Mouse (Mus musculus) hindbrain, embryonic 15.5 days (tissue): ENCODE results near the gene Tbc1d30. TPM values are rescaled to one million over a fixed set of nuclear protein-coding genes. Genes with fewer than 3 reads are reported as not detected.
A peak's percentile ranks its signal among the peaks of the same experiment; 100 is the strongest.
"Not testable (repeated sequence)": the region's sequence is repeated elsewhere in the genome, so short reads cannot be mapped to it uniquely, and the experiment has no call there.

ENCODE experiments used
- ATAC-seq: fragments of 200-750 bp; cut with Nextera tagmentation; 2 replicates; pipeline ENCODE4 v1.8.0; 2017; ENCODE audit warnings: low read depth, moderate number of reproducible peaks, moderate TSS enrichment; ENCODE audit not compliant: low FRiP score
- H3K27ac ChIP-seq: fragments of 300-500 bp; sonication (generic); replicated peaks from 2 replicates; pipeline ENCODE4 v1.5.1; 2015; ENCODE audit warnings: mild to moderate bottlenecking, inconsistent platforms
- H3K27me3 ChIP-seq: fragments of 300-500 bp; sonication (generic); 2 replicates; pipeline ENCODE4 v1.6.1; 2015; ENCODE audit warnings: control low read depth, inconsistent platforms
- H3K36me3 ChIP-seq: fragments of 300-500 bp; sonication (generic); 2 replicates; pipeline ENCODE4 v1.6.1; 2015; ENCODE audit warnings: control low read depth, inconsistent platforms
- H3K4me1 ChIP-seq: fragments of 300-500 bp; sonication (generic); replicated peaks from 2 replicates; pipeline ENCODE4 v1.6.1; 2015; ENCODE audit warnings: control low read depth, inconsistent platforms
- H3K4me2 ChIP-seq: fragments of 300-500 bp; sonication (generic); 2 replicates; pipeline ENCODE4 v1.6.1; 2015; ENCODE audit warnings: moderate library complexity, mild to moderate bottlenecking, inconsistent platforms
- H3K4me3 ChIP-seq: fragments of 300-500 bp; sonication (generic); 2 replicates; pipeline ENCODE4 v1.5.1; 2015; ENCODE audit warnings: mild to moderate bottlenecking, inconsistent platforms
- H3K9ac ChIP-seq: fragments of 300-500 bp; sonication (generic); 2 replicates; pipeline ENCODE4 v1.6.1; 2015; ENCODE audit warnings: inconsistent platforms
- H3K9me3 ChIP-seq: fragments of 300-500 bp; sonication (generic); 2 replicates; pipeline ENCODE4 v1.6.1; 2016; ENCODE audit warnings: control low read depth, inconsistent platforms
- WGBS: fragments of 180-500 bp; shearing (Covaris S2); methylation state at CpG from one replicate; pipeline ENCODE4 v1.1.7; 2015; 5-methylcytosine and 5-hydroxymethylcytosine counted together
- polyA plus RNA-seq: library from polyadenylated mRNA; unstranded; fragments of >200 nt; fragmentation: Nextera tagmentation; extraction: Ambion mirVana; gene quantifications from 2 replicates; pipeline ENCODE4 v1.2.1, GENCODE M21; 2015

The Tbc1d30 gene
- polyA plus RNA-seq, 1 experiment from 2014 or later, result 17.3 TPM

DNA sequence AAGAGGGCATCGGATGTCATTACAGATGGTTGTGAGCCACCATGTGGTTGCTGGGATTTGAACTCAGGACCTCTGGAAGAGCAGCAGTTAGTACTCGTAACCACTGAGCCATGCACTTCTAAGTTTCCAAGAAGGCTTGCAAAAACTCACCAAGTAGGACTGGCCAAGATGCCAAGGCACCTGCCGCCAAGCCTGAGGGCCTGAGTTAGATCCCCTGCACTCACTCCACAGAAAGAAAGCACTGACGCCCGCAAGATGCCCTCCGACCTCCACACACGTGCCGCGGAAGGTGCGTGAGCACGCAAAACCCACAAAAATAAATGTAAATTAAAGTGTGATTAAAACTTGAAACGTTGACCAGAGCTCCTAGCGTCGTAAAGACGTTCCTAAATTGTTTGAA lies 13.2 kb upstream of the Tbc1d30 start:
- ATAC-seq, result peak; percentile 12; the same call in 1 of the 2 replicates
- peak overlapping the region; percentile 72 for H3K4me2 ChIP-seq
- no peaks in the 10 kb centered on the region for H3K36me3 ChIP-seq
- H3K9ac ChIP-seq, result peak overlapping the region; percentile 93
- peaks cover 31% of the 10 kb centered on the region for H3K4me1 ChIP-seq
- no peaks in the 10 kb centered on the region for H3K27me3 ChIP-seq
- no peaks in the 10 kb centered on the region for H3K9me3 ChIP-seq
- H3K27ac ChIP-seq, result peak overlapping the region; percentile 81; the same call in 1 of the 2 replicates
- peak overlapping the region; percentile 98 for H3K4me3 ChIP-seq
- WGBS, result 24% methylated on average over 15 of the region's 15 CpGs

DNA sequence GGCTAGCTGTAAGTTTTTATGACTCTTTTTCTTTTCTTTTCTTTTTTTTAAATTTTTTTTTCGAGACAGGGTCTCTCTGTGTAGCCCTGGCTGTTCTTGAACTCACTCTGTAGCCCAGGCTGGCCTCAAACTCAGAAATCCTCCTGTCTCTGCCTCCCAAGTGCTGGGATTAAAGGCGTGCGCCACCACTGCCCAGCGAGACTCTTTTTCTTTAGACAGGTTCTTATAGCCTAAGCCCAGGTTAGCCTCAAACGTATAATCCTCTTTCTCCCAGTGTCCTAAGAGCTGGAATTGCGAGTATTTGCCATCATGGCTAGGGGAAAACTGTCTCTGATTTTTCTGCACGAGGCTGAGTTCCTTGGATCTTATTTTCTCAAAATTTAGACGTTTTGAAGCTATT lies 12.1 kb upstream of the Tbc1d30 start:
- WGBS, result 83% methylated on average over 8 of the region's 8 CpGs
- Histone ChIP-seq H3K4me1 (peaks cover 27% of the 10 kb centered on the region), H3K36me3 (no peaks in the 10 kb centered on the region), H3K9me3 (no peaks in the 10 kb centered on the region), H3K4me3 (no peak overlapping the region), H3K9ac (no peak overlapping the region), H3K27ac (no peak overlapping the region), H3K27me3 (no peaks in the 10 kb centered on the region), H3K4me2 (no peak overlapping the region)
- no peak for ATAC-seq

DNA sequence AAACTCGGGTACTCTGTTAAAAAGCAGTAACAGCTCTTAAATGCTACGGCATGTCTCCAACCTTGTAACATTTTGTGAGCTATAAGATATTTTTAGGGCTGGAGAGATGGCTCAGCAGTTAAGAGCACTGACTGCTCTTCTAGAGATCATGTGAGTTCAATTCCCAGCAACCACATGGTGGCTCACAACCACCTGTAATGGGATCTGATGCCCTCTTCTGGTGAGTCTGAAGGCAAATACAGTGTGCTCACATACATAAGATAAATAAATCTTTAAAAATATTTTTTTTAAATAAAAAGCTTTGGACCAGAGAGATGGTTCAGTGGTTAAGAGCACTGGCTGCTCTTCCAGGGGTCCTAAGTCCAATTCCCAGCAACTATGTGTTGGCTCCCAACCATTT lies 9.3 kb upstream of the Tbc1d30 start:
- Histone ChIP-seq H3K27me3 (no peaks in the 10 kb centered on the region), H3K4me3 (no peak overlapping the region), H3K9ac (no peak overlapping the region), H3K4me2 (no peak overlapping the region), H3K4me1 (peaks cover 6% of the 10 kb centered on the region), H3K9me3 (no peaks in the 10 kb centered on the region), H3K36me3 (no peaks in the 10 kb centered on the region), H3K27ac (no peak overlapping the region)
- no peak for ATAC-seq
- 92% methylated on average over 2 of the region's 2 CpGs for WGBS

DNA sequence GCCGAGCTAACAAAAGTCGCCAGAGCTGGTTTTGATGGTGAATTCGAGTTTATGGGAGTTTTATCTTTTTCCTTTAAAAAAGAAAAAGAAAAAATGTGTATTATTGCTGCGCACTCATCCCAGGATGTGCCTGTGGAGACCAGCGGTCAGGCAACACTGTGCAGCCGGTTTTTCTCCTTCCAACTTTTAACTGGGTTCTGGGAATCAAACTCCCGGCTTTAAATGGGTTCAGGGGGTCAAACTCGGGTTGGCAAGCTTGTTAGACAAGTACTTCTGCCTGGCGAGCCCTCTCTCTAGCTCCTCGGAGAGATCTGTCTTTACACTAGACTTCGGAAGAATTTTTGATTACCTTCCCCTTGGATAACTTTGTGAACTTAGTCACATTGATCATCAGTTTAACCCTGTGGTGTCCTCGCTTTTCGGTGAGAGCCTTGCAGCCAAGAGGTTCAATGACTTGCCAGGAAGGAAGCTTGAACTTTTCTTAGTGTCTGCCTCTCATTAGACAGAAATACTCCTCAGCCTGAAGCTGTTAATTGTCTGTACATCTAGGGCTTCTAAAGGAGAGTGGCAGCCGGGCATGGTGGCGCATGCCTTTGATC lies 713 bp upstream of the Tbc1d30 start:
- H3K27ac ChIP-seq, result no peak overlapping the region
- 37% methylated on average over 15 of the region's 15 CpGs for WGBS
- no peaks in the 10 kb centered on the region for H3K9me3 ChIP-seq
- H3K27me3 ChIP-seq, result peaks cover 41% of the 10 kb centered on the region
- peaks cover 17% of the 10 kb centered on the region for H3K4me1 ChIP-seq
- H3K4me3 ChIP-seq, result peak overlapping the region; percentile 45
- H3K9ac ChIP-seq, result no peak overlapping the region
- H3K36me3 ChIP-seq, result no peaks in the 10 kb centered on the region
- no peak for ATAC-seq
- peak overlapping the region; percentile 89 for H3K4me2 ChIP-seq

DNA sequence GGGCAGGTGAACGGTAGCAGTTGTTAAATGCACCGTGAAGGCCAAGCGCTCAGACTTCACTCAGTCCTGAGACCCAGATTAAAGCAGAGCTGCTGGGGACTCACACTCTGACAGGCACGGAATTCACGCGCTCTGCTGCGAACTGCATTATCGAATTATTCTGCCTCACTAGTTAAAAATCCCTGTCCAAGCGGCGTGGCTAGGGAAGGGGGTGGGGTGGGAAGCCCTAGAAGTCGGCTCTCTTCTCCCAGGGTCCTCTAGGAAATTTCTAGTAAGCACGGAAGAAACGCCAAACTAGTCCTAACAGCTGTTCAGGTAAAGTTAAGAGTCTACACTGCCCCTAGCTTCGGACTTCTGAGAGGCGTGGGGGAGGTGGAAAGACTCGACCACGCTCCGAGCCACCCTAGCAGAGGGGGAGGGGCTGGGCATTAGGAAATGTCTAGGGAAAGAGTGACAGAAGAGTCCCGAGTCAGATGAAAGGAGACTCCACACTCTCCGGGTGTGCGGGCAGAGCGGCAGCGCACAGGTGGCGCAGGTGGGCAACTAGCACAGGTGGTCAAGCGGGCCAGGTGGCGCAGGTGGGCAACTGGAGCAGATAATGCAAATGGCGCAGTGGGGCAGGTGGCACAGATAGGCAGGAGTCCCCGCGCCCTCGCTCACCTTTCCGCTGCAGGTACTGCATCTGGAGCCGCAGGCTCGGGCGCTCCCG lies 567 bp downstream of the Tbc1d30 start:
- under 1% methylated on average over 35 of the region's 35 CpGs for whole genome bisulfite sequencing
- Histone ChIP-seq H3K4me3 (peak overlapping the region; percentile 45), H3K27ac (no peak overlapping the region), H3K9me3 (no peaks in the 10 kb centered on the region), H3K27me3 (peaks cover 41% of the 10 kb centered on the region), H3K4me2 (peak overlapping the region; percentile 89), H3K36me3 (no peaks in the 10 kb centered on the region), H3K9ac (peak overlapping the region; percentile 30; the same call in 1 of the 2 replicates), H3K4me1 (peaks cover 17% of the 10 kb centered on the region)
- peak; percentile 72; the same call in 1 of the 2 replicates for ATAC-seq

DNA sequence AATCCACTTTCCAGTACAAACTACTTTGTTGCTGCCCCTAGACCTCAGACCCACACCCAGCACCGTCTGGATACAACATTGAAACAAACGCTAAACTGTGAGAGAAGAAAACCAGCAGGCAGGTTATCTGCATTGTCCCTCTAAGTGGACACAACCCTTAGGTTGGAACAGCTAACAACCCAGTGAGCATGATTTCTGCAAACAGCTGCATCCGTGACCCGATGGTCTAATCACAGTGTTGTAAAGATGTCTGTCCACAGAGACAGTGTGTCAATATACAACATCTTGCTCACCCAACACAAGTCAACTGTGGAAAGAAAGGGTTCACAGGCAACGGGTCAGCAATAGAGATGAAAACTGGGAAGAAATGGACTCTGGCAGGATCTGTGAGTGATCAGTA lies 1.8 kb downstream of the Tbc1d30 start:
- H3K4me1 ChIP-seq, result peaks cover 17% of the 10 kb centered on the region
- H3K4me3 ChIP-seq, result no peak overlapping the region
- 55% methylated on average over 5 of the region's 5 CpGs for WGBS
- H3K9ac ChIP-seq, result no peak overlapping the region
- no peak overlapping the region for H3K27ac ChIP-seq
- no peak for ATAC-seq
- no peak overlapping the region for H3K4me2 ChIP-seq
- H3K36me3 ChIP-seq, result no peaks in the 10 kb centered on the region
- peaks cover 41% of the 10 kb centered on the region for H3K27me3 ChIP-seq
- H3K9me3 ChIP-seq, result no peaks in the 10 kb centered on the region

DNA sequence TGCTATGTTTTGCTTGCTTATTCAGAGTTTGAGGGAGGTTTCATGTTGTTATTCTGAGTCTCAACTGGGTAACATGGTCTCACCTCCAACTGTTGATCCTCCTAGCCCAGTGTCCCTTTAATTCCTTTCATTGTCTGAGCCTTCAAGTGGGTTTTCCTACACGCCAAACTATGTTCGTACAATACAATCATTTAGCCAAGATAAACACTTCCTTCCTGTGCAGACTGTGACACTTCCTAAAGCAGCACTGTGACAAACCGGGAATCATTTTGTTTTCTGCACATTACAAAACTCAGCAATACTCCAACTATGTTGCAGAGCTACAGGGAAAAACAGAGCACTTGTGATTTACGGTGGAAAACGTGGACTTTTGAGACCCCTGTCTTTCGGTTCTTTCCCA lies 7.2 kb downstream of the Tbc1d30 start:
- Histone ChIP-seq H3K9me3 (no peaks in the 10 kb centered on the region), H3K4me1 (0 out of 2 replicates have a peak, but pooled peaks cover 12% of the 10 kb centered on the region), H3K4me2 (no peak overlapping the region), H3K27me3 (peaks cover 6% of the 10 kb centered on the region; the same call in 1 of the 2 replicates), H3K27ac (no peak overlapping the region), H3K36me3 (no peaks in the 10 kb centered on the region), H3K4me3 (no peak overlapping the region), H3K9ac (no peak overlapping the region)
- WGBS, result 76% methylated on average over 6 of the region's 6 CpGs
- no peak for ATAC-seq

DNA sequence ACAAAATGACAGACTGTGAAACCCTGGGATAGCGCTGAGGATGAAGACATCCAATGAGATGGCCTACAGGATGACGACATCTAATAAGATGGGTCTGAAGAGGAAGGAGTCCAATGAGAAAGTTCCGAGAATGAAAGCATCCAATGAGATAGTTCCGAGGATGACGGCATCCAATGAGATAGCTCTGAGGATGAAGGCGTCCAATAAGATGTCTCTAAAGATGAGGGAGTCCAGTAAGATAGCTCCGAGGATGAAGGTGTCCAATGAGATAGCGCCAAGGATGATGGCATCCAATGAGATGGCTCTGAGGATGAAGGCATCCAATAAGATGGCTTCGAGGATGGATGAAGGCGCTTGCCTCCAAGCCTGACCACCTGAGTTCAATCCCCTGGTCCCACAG lies 8.8 kb downstream of the Tbc1d30 start:
- Histone ChIP-seq H3K9ac (no peak overlapping the region), H3K9me3 (no peaks in the 10 kb centered on the region), H3K4me2 (no peak overlapping the region), H3K36me3 (no peaks in the 10 kb centered on the region), H3K27me3 (no peaks in the 10 kb centered on the region), H3K4me3 (no peak overlapping the region), H3K27ac (no peak overlapping the region), H3K4me1 (0 out of 2 replicates have a peak, but pooled peaks cover 12% of the 10 kb centered on the region)
- 95% methylated on average over 10 of the region's 10 CpGs for WGBS
- ATAC-seq, result no peak

DNA sequence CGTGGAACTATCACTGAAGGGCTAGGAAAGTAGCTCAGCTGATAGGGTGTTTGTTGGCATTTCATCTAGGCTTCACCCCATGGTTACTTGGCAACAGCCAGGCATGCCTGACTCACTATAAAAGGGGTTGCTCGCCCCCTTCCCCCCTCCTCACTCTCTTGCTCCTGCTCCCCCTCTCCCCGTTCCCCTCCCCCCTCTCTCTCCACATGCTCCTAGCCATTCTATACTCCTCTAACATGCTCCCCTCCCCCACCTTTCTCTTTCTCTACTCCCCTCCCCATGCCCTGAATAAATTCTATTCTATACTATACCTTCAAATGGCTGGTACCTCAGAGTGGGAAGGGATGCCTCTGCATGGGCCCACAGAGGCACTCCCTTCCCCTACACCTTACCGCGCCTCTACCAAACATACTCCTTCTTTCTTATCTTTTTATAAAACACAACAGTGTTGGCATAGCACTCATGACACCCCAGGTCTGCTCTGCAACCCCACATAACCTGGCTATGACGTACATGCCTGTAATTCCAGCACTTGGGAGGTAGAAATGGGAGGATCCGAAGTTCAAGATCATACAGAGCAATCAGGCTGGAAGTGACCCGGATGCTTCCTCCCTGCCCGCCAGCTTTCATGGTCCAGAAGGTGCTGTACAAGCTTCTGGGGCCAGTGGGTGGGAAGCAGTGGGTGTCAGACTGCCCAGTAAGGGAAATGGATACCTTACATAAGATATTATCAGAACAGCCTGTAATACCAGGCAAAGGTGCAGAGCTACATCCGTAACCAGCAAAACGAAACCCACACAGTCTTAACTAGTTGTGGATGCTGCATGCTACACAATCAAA lies 10.1 kb downstream of the Tbc1d30 start:
- WGBS, result 49% methylated on average over 11 of the region's 11 CpGs

DNA sequence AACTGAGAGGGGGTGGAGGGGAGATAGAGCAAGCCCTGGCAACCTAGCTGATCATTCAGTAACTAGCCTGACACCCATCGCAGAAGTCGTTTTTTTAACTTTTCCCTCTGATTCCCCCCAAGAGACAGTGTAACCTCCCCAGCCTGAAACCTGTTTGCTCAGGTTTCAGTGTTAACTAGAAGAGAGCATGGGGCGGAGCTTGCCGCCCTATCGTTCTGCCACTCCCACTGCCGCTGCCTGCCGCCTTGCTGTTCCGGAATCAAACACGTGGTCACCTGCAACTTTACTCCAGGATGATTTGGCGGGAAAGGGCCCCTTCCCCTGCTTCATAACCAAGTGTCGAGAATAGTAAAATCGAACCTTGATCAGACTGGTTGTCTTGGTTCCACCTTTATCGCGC lies 14.5 kb downstream of the Tbc1d30 start:
- WGBS, result 85% methylated on average over 14 of the region's 14 CpGs
- not testable (repeated sequence) for ATAC-seq

More for the DNA sequence above, 10.1 kb downstream of the Tbc1d30 start:
- H3K4me1 ChIP-seq, result 0 out of 2 replicates have a peak, but pooled peaks cover 12% of the 10 kb centered on the region
- no peaks in the 10 kb centered on the region for H3K36me3 ChIP-seq
- no peak overlapping the region for H3K27ac ChIP-seq
- no peak overlapping the region for H3K4me2 ChIP-seq
- no peaks in the 10 kb centered on the region for H3K9me3 ChIP-seq
- H3K4me3 ChIP-seq, result no peak overlapping the region
- no peak overlapping the region for H3K9ac ChIP-seq
- H3K27me3 ChIP-seq, result no peaks in the 10 kb centered on the region
- ATAC-seq, result peak; percentile 54; the same call in 1 of the 2 replicates

DNA sequence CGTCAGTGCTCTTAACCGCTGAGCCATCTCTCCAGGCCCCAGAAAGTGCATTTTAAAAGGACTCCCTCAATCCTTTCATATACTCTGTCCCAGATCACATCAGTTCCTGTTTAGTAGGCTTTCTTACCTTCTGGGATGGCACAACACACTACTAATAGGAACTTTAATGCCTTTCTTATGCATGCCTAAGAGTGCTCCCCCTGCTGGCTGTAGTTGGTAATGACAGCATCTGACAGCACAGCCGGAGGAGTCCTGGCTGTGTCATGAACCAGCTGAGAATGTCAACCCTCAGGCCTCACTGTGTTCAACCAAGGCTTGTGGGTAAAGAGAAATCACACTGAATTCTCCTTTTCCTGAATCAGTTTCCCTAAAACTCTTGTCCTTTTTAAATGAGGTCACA lies 16.5 kb downstream of the Tbc1d30 start:
- no peak for ATAC-seq
- Histone ChIP-seq H3K4me3 (no peak overlapping the region), H3K27ac (no peak overlapping the region), H3K9me3 (no peaks in the 10 kb centered on the region), H3K36me3 (no peaks in the 10 kb centered on the region), H3K4me1 (no peaks in the 10 kb centered on the region), H3K9ac (no peak overlapping the region), H3K27me3 (no peaks in the 10 kb centered on the region), H3K4me2 (no peak overlapping the region)
- 81% methylated on average over 3 of the region's 3 CpGs for WGBS

More for the DNA sequence above, 14.5 kb downstream of the Tbc1d30 start:
- H3K4me3 ChIP-seq, H3K9me3 ChIP-seq, H3K4me2 ChIP-seq, H3K9ac ChIP-seq, H3K27ac ChIP-seq, H3K27me3 ChIP-seq, H3K36me3 ChIP-seq: not testable (repeated sequence)
- 0 out of 2 replicates have a peak, but pooled peaks cover 12% of the 10 kb centered on the region for H3K4me1 ChIP-seq

DNA sequence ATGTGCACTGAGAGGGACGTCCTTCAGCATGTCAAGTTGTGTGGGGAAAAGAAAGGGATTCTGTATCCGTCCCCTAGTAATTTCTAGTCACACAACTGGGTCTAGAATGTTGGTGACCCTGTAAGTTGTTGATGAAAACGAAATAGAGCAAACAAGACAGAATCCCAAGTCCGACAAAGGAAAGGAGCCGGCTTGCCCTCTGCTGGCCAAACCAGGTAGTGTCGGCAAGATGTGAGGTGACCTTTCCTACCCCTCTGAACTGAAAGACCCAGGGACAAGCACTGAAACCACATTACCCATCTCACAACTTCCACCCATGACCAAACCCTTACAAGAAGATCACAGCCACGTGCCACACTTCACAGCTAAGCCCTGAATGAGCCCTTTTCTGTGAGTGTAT lies 20.1 kb downstream of the Tbc1d30 start:
- Histone ChIP-seq H3K27ac (no peak overlapping the region), H3K4me2 (no peak overlapping the region), H3K9ac (no peak overlapping the region), H3K4me1 (no peaks in the 10 kb centered on the region), H3K36me3 (no peaks in the 10 kb centered on the region), H3K27me3 (no peaks in the 10 kb centered on the region), H3K4me3 (no peak overlapping the region), H3K9me3 (no peaks in the 10 kb centered on the region)
- no peak for ATAC-seq
- WGBS, result 19% methylated on average over 7 of the region's 7 CpGs
